Mouse (Mus musculus) bone marrow macrophage, adult 2 months (primary cell): ENCODE data around the gene Kcnip3.

Source experiments
- CTCF ChIP-seq: IDR thresholded peaks from 2 replicates; pipeline ENCODE4 v1.5.1; 2012; ENCODE audit warnings: low read depth, mild to moderate bottlenecking, low read length, moderate library complexity
- POLR2A ChIP-seq: IDR thresholded peaks from 2 replicates; pipeline ENCODE4 v1.6.1; 2012; ENCODE audit warnings: mild to moderate bottlenecking, low read depth, low read length, borderline replicate concordance

- no peak for TF ChIP-seq CTCF
- no peak for TF ChIP-seq POLR2A
Observed at GRCm38 (mm10) chr2:127541185-127541584, 19.3 kb upstream of the Kcnip3 start, which contains the start of gene Prom2.
